Mouse (Mus musculus) stomach, postnatal 0 days (tissue): ENCODE measurements around the gene Clic4.

Source experiments
- CTCF ChIP-seq: IDR thresholded peaks from 2 replicates; pipeline ENCODE4 v1.5.1; 2016; ENCODE audit warnings: antibody characterized with exemption, low read depth, mild to moderate bottlenecking, moderate library complexity
- EP300 ChIP-seq: optimal IDR thresholded peaks from 2 replicates; pipeline ENCODE3; 2016; ENCODE audit warnings: antibody characterized with exemption

DNA sequence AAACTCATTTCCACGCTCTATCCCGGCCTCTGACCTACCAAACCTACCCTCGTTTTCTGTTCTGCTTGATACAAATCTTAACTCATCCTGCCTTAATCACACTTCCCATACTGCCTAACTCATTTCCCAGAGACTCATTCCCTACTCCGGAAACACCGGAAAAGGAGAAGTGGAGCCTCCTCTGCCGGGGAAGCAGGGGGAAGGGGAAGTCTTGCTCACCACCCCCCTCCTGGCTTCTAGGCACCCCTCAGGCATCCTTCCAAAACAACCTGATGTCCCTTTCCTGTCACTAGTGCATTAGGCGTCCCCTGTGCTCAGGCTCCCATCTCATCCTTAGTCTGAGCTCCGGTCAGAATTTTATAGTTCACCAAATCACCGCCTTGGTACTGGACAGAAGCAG, 5.6 kb downstream of the Clic4 start:
- TF ChIP-seq EP300 (no peak), CTCF (no peak)
